ENCODE assay signal across 29 mouse cellular contexts in the genomic region with DNA sequence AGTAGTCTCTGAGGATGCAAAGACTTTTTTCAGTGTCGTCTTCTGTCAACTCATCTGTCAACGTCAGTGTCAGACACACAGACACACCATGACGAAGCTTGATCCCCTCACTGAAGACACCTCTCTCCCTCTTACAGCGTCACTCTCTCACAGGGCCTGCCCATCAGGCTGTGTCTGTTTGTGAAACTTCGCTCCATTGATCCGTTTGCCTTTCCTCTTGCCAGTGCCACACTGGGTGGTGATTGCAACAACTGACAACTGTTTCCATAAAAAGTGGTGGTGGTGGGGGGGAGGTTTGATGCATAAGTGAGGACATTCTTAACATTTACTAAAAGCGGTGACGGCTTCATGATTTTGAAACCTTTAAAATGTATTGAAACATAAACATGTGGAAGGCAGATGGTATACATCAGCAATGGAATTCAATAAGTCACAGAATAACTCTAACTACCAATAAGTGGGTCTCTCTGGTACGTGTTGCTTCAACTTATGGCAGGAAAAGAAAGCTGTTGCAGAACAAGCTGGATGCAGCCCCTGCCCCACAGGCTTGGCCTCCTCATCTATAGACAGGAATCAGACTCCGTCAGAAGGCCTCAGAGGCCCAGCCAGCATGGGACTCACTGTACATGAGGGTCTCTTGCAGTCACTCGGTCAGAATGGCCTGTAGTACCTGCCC. TPM values are rescaled to one million over a fixed set of nuclear protein-coding genes. Genes with fewer than 3 reads are reported as not detected.
DNase-seq lines count a peak whose midpoint lies in the region; ATAC-seq lines count a peak whose summit lies in the region.
"Had no signal": no experiment of that assay in that cellular context is flagged by ENCODE, and none has a peak within 500 bp of the region (broad histone marks: within the 10 kb centered on the region; RNA-seq: fewer than 3 reads in every experiment).

No protein-coding gene starts in this region.

- H3K36me3 ChIP-seq in liver, embryonic 13.5 days = no peaks in the 10 kb centered on the region
- no peaks in the 10 kb centered on the region for H3K36me3 ChIP-seq in midbrain, embryonic 11.5 days (ENCODE audit: control insufficient read depth, insufficient read depth, low read length)
- no peaks in the 10 kb centered on the region for H3K36me3 ChIP-seq in midbrain, embryonic 13.5 days
- no peaks in the 10 kb centered on the region for H3K36me3 ChIP-seq in limb, embryonic 13.5 days
- H3K36me3 ChIP-seq: forebrain, embryonic 10.5 days; heart, embryonic 15.5 days; neural tube, embryonic 13.5 days had no signal

- ATAC-seq in liver, embryonic 13.5 days (ENCODE audit: low read depth) = 0 out of 2 replicates have a peak, but pooled peaks have one; percentile 36
- no peak for ATAC-seq in midbrain, embryonic 11.5 days (ENCODE audit: low FRiP score)
- no peak for ATAC-seq in midbrain, embryonic 13.5 days
- peak; percentile 56; the same call in 1 of the 2 replicates for ATAC-seq in limb, embryonic 13.5 days (ENCODE audit: low FRiP score, low read depth)
- ATAC-seq: activated CD4-positive, CD25-positive, alpha-beta regulatory T cell, adult 4 months; forebrain, postnatal 0 days; inflammation-experienced regulatory T-cells, adult 6 months; midbrain, embryonic 16.5 days had no signal

- H3K4me2 ChIP-seq in liver, embryonic 13.5 days = no peak overlapping the region
- H3K4me2 ChIP-seq in midbrain, embryonic 11.5 days = no peak overlapping the region
- H3K4me2 ChIP-seq in midbrain, embryonic 13.5 days (replicated peaks) = no peak overlapping the region
- H3K4me2 ChIP-seq in limb, embryonic 13.5 days (replicated peaks) = no peak overlapping the region
- H3K4me2 ChIP-seq: heart, embryonic 15.5 days; hindbrain, embryonic 14.5 days; neural tube, embryonic 13.5 days had no signal

- 60% methylated on average over 11 of the region's 11 CpGs for WGBS in liver, embryonic 13.5 days (ENCODE audit: insufficient replicate concordance)
- WGBS in midbrain, embryonic 11.5 days = 85% methylated on average over 11 of the region's 11 CpGs
- WGBS in midbrain, embryonic 13.5 days = 85% methylated on average over 11 of the region's 11 CpGs
- 63% methylated on average over 11 of the region's 11 CpGs for WGBS in limb, embryonic 13.5 days

- peaks cover 9% of the 10 kb centered on the region; the same call in 1 of the 2 replicates for H3K4me1 ChIP-seq in liver, embryonic 13.5 days (replicated peaks)
- H3K4me1 ChIP-seq in midbrain, embryonic 11.5 days (ENCODE audit: control insufficient read depth, insufficient read depth, low read length) = no peaks in the 10 kb centered on the region
- H3K4me1 ChIP-seq in midbrain, embryonic 13.5 days (replicated peaks) = no peaks in the 10 kb centered on the region
- H3K4me1 ChIP-seq in limb, embryonic 13.5 days = peaks cover 9% of the 10 kb centered on the region
- H3K4me1 ChIP-seq: heart, embryonic 15.5 days; neural tube, embryonic 13.5 days had no signal

- no peaks in the 10 kb centered on the region for H3K9me3 ChIP-seq in liver, embryonic 13.5 days (replicated peaks)
- H3K9me3 ChIP-seq in midbrain, embryonic 11.5 days (ENCODE audit: control insufficient read depth, low read length) = no peaks in the 10 kb centered on the region
- no peaks in the 10 kb centered on the region for H3K9me3 ChIP-seq in midbrain, embryonic 13.5 days
- no peaks in the 10 kb centered on the region for H3K9me3 ChIP-seq in limb, embryonic 13.5 days
- H3K9me3 ChIP-seq: forebrain, embryonic 10.5 days; heart, embryonic 15.5 days; neural tube, embryonic 13.5 days had no signal

- H3K9ac ChIP-seq in liver, embryonic 13.5 days = no peak overlapping the region
- no peak overlapping the region for H3K9ac ChIP-seq in midbrain, embryonic 11.5 days (ENCODE audit: low read length)
- H3K9ac ChIP-seq in midbrain, embryonic 13.5 days (replicated peaks) = no peak overlapping the region
- no peak overlapping the region for H3K9ac ChIP-seq in limb, embryonic 13.5 days
- H3K9ac ChIP-seq: forebrain, postnatal 0 days; heart, embryonic 15.5 days; hindbrain, embryonic 14.5 days; neural tube, embryonic 13.5 days had no signal

- no peaks in the 10 kb centered on the region for H3K27me3 ChIP-seq in liver, embryonic 13.5 days
- H3K27me3 ChIP-seq in midbrain, embryonic 11.5 days (ENCODE audit: control insufficient read depth, insufficient read depth, low read length) = no peaks in the 10 kb centered on the region
- H3K27me3 ChIP-seq in midbrain, embryonic 13.5 days = no peaks in the 10 kb centered on the region
- no peaks in the 10 kb centered on the region; the same call in 1 of the 2 replicates for H3K27me3 ChIP-seq in limb, embryonic 13.5 days
- H3K27me3 ChIP-seq: neural tube, embryonic 13.5 days had no signal

- DNase-seq in liver, embryonic 13.5 days = no peak
- DNase-seq in liver = no peak
- peak; percentile 44 for DNase-seq in midbrain, embryonic 11.5 days (ENCODE audit: low spot score, missing footprints)
- no peak for DNase-seq in urinary bladder, postnatal 4 days (ENCODE audit: low spot score in 2 of 2)
- DNase-seq in urinary bladder, postnatal 25 days (ENCODE audit: low spot score) = no peak
- DNase-seq: B cell, adult 2 months; cerebellum, adult 18-20 months; cerebellum, postnatal 25 days; forebrain, postnatal 0 days; gastrocnemius, postnatal 36 days; heart, postnatal 36 days; kidney, adult 18-20 months; layer of hippocampus, adult 9-11 months; lung, adult 2 months had no signal

- H3K27ac ChIP-seq in liver, embryonic 13.5 days = no peak overlapping the region
- no peak overlapping the region for H3K27ac ChIP-seq in midbrain, embryonic 11.5 days (ENCODE audit: low read depth, low read length)
- H3K27ac ChIP-seq in midbrain, embryonic 13.5 days = no peak overlapping the region
- peak overlapping the region; percentile 63 for H3K27ac ChIP-seq in limb, embryonic 13.5 days
- H3K27ac ChIP-seq: forebrain, embryonic 10.5 days; heart, embryonic 15.5 days; hindbrain, embryonic 14.5 days; left cerebral cortex, adult 2 months; neural tube, embryonic 13.5 days had no signal

- no peak overlapping the region for H3K4me3 ChIP-seq in liver, embryonic 13.5 days (replicated peaks)
- no peak overlapping the region for H3K4me3 ChIP-seq in midbrain, embryonic 11.5 days (ENCODE audit: low read depth, low read length)
- no peak overlapping the region for H3K4me3 ChIP-seq in midbrain, embryonic 13.5 days (replicated peaks)
- H3K4me3 ChIP-seq in limb, embryonic 13.5 days = no peak overlapping the region
- H3K4me3 ChIP-seq: forebrain, embryonic 10.5 days; heart, embryonic 15.5 days; left cerebral cortex, adult 2 months; myocyte; neural tube, embryonic 13.5 days had no signal

RNA-seq across cellular contexts. Expression of gene Agxt, which starts 11.7 kb away (rescaled TPM):
- polyA plus RNA-seq in liver, embryonic 13.5 days (2015; fragmentation: Nextera tagmentation; extraction: Ambion mirVana) = 4.3 and 4.7 TPM in 2 replicates
- polyA plus RNA-seq in midbrain, embryonic 11.5 days (2014; fragmentation: Nextera tagmentation; extraction: Ambion mirVana) = not detected in 2 replicates
- polyA plus RNA-seq in midbrain, embryonic 13.5 days (2015; fragmentation: Nextera tagmentation; extraction: Ambion mirVana) = not detected in 2 replicates
- not detected in 2 replicates for polyA plus RNA-seq in limb, embryonic 13.5 days (2015; fragmentation: Nextera tagmentation; extraction: Ambion mirVana)
- polyA plus RNA-seq: activated CD4-positive, CD25-positive, alpha-beta regulatory T cell, adult 4 months; forebrain, embryonic 10.5 days; forebrain, postnatal 0 days; heart, embryonic 15.5 days; hindbrain, embryonic 14.5 days; inflammation-experienced regulatory T-cells, adult 6 months; kidney, embryonic 16.5 days; lung, adult 2 months; midbrain, embryonic 16.5 days; myocyte; neural tube, embryonic 13.5 days; spleen, adult 2 months; testis, adult 2 months; urinary bladder, adult 2 months had no signal

RNA-seq across cellular contexts. Expression of gene Kif1a, which starts 21.6 kb away (rescaled TPM):
- 0.35 and 0.61 TPM in 2 replicates for polyA plus RNA-seq in liver, embryonic 13.5 days (2015; fragmentation: Nextera tagmentation; extraction: Ambion mirVana)
- 51.0 and 59.6 TPM in 2 replicates for polyA plus RNA-seq in midbrain, embryonic 11.5 days (2014; fragmentation: Nextera tagmentation; extraction: Ambion mirVana)
- polyA plus RNA-seq in midbrain, embryonic 13.5 days (2015; fragmentation: Nextera tagmentation; extraction: Ambion mirVana) = 272 and 327 TPM in 2 replicates
- 18.3 and 19.2 TPM in 2 replicates for polyA plus RNA-seq in limb, embryonic 13.5 days (2015; fragmentation: Nextera tagmentation; extraction: Ambion mirVana)
- polyA plus RNA-seq: activated CD4-positive, CD25-positive, alpha-beta regulatory T cell, adult 4 months; inflammation-experienced regulatory T-cells, adult 6 months had no signal

RNA-seq across cellular contexts. Expression of gene 2310007B03Rik, which starts 37.4 kb away (rescaled TPM):
- polyA plus RNA-seq in liver, embryonic 13.5 days (2015; fragmentation: Nextera tagmentation; extraction: Ambion mirVana) = 0.09 and 0.10 TPM in 2 replicates
- polyA plus RNA-seq in midbrain, embryonic 11.5 days (2014; fragmentation: Nextera tagmentation; extraction: Ambion mirVana) = 0.22 and 0.34 TPM in 2 replicates
- not detected in 2 replicates for polyA plus RNA-seq in midbrain, embryonic 13.5 days (2015; fragmentation: Nextera tagmentation; extraction: Ambion mirVana)
- polyA plus RNA-seq in limb, embryonic 13.5 days (2015; fragmentation: Nextera tagmentation; extraction: Ambion mirVana) = 0.94 and 1.1 TPM in 2 replicates
- polyA plus RNA-seq: activated CD4-positive, CD25-positive, alpha-beta regulatory T cell, adult 4 months; inflammation-experienced regulatory T-cells, adult 6 months; neural tube, embryonic 13.5 days; spleen, adult 2 months; testis, adult 2 months had no signal

RNA-seq across cellular contexts. Expression of gene Crocc2, which starts 45.2 kb away (rescaled TPM):
- not detected in 2 replicates for polyA plus RNA-seq in liver, embryonic 13.5 days (2015; fragmentation: Nextera tagmentation; extraction: Ambion mirVana)
- 0.11 TPM in 2 replicates for polyA plus RNA-seq in midbrain, embryonic 11.5 days (2014; fragmentation: Nextera tagmentation; extraction: Ambion mirVana)
- 0.12 and 0.24 TPM in 2 replicates for polyA plus RNA-seq in midbrain, embryonic 13.5 days (2015; fragmentation: Nextera tagmentation; extraction: Ambion mirVana)
- 0.31 and 0.32 TPM in 2 replicates for polyA plus RNA-seq in limb, embryonic 13.5 days (2015; fragmentation: Nextera tagmentation; extraction: Ambion mirVana)
- polyA plus RNA-seq: activated CD4-positive, CD25-positive, alpha-beta regulatory T cell, adult 4 months; inflammation-experienced regulatory T-cells, adult 6 months; myocyte had no signal

Comparison
In these comparisons a context has a peak if more than half of its experiments do, and no peak if none do; other contexts are left out.
1. ATAC-seq: peak in liver, embryonic 13.5 days (single experiment) and limb, embryonic 13.5 days (single experiment); none in midbrain, embryonic 11.5 days (single experiment) and midbrain, embryonic 13.5 days (single experiment).
2. RNA of gene Kif1a, which starts 21.6 kb away (polyA plus RNA-seq): 272 to 327 TPM in midbrain, embryonic 13.5 days, 51.0 to 59.6 TPM in midbrain, embryonic 11.5 days and 18.3 to 19.2 TPM in limb, embryonic 13.5 days; 0.35 to 0.61 TPM in liver, embryonic 13.5 days; every median in the first group is over 10 times any median in the second.